Mouse (Mus musculus) retina, postnatal 7 days (tissue): Measurements from ENCODE around the gene Dhodh.

ENCODE experiments used
- DNase-seq: peaks from one replicate; pipeline ENCODE4 v3.0.0-alpha.2; 2012; ENCODE audit warnings: low read depth, low spot score

Dhodh gene

DNA sequence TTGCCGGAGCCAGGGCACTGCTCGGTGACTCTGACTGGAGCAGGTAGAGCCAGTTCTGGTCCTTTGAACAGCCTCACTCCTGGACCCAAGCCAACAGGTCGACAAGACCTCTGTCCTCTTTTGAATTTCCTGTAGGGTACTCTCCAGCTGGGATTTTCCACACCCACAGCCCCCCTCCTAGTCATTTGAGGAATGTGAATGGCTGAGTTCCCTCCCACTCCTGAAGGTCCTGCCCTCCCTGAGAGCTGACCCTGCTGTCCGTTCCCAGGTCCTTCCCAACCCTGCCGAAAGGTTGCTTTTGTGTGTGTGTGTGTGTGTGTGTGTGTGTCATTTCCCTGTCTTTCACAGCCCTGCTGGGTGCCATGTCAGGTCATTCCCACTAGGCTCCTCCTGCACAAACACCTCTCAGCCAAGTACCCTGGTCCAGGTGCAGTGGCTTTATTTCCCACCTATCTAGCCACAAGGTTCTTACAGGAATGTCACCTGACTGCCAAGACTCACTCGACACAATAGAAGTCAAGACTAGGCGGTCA is 21.4 kb downstream of the Dhodh start:
- no peak for DNase-seq

DNA sequence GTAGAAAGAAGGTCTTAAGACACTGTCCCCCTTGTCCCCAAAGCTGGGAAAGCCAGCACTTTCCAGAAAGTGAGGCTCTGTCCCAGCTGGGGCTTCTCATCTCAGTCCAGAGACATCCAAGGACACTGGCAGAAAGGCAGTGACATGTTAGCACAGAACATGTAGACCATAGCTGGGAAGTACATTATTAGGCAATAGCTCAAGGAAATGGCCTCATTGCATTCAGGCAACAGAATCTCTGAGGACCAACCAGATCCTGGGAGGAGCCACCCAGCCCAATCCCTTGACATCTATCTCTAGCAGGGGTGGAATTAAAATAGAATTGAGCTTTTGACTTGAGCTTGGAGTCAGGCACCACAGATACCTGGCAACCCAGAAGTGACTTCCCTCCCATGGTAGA is 22.8 kb downstream of the Dhodh start:
- no peak for DNase-seq

DNA sequence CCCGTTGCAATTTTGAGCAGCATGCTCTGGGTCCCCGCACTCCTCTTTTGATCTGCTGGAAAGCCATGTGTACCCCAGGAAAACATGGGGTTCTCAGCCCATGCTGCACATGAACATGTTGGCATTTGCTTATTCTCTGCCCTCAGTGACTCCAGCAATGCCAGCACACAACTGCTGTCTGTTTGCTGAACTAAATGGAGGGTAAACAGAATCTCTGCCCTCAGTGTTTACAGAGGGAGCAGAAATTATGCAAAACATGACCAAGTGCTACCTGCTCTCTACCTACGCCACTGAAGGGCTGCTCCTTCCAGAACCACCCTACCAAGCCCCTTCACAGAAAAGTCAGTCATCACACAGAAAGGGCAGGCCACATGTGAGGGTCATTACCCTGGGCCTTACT is 23.6 kb downstream of the Dhodh start:
- no peak for DNase-seq

- DNase-seq, result no peak
Observed at GRCm38 (mm10) chr8:109584293-109584692, 24.2 kb downstream of the Dhodh start.

- no peak for DNase-seq
Observed at GRCm38 (mm10) chr8:109578900-109579301, 29.6 kb downstream of the Dhodh start, which contains the start of gene Hp. Gene Hp (minus strand): TSS chr8:109579172.

GRCm38 (mm10) chr8:109576311-109576710 is 32.2 kb downstream of the Dhodh start:
- no peak for DNase-seq

- no peak for DNase-seq
Observed at GRCm38 (mm10) chr8:109571139-109571538, 37.3 kb downstream of the Dhodh start.

DNA sequence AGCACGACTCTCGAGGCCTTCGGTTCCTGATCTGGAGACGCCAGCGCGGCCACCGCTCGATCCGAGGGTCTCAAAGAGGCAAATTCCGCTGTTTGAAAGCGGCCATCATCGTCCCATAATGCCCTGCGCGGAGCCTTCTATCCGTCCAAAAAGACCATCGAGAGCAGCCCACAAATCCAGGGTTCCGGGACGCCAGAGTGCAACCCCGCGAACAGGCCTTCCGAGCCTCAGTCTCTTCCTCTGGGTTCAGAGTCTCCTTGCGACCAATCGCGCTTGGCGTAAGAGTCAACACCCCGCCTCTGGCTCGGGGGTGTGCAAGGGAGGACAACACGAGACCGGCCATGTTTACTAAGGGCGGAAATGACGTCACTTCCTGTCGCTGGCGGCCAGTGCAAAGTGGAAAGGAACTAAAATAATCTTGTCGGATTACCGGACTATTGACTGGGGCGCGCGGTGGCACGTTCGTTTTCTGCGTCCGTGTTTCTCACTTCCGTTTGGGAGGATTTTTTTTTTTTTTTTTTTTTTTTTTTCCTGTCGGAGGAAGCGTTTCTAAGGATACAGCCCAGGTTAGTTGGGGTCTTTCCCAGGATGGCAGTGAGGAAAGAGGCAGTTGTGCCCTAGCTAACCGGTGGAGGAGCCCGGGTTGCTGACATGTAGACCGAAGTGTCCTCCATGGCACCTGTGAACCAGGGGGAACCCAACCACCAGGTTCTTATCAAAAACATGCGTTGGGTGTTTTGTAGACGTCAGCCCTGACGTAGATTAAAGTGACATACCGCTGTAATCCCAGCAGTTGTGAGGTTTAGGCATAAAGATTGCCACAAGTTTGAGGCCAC is 42.8 kb downstream of the Dhodh start, which contains the start of the genes Dhx38 and Txnl4b:
Gene Dhx38, minus strand, starts transcription at position 364 of the 836 bp plus-strand sequence.
Gene Txnl4b, plus strand, starts transcription at position 395 of the 836 bp plus-strand sequence.
- DNase-seq, result peak; percentile 100

GRCm38 (mm10) chr8:109564766-109565165 is 43.7 kb downstream of the Dhodh start:
- DNase-seq, result no peak

DNA sequence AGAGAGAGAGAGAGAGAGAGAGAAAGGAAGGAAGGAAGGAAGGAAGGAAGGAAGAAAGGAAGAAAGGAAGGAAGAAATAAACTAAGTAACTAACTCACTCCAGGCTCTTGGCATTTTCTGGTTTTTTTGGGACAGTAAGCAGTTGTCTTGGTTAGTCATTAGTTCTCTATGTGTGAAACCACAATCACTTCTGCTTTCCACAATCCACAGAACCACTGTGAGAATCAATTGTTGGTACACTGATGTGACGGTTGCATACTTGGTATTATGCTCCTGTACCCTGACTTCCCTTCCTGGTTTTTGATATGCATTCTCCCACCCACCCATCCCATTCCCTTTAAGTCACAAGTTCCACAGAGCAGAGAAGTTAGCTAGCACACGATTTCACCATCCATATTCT is 44.6 kb downstream of the Dhodh start:
- no peak for DNase-seq

GRCm38 (mm10) chr8:109551663-109552062 is 56.8 kb downstream of the Dhodh start:
- DNase-seq, result no peak

GRCm38 (mm10) chr8:109544049-109544448 is 64.4 kb downstream of the Dhodh start:
- DNase-seq, result no peak

DNA sequence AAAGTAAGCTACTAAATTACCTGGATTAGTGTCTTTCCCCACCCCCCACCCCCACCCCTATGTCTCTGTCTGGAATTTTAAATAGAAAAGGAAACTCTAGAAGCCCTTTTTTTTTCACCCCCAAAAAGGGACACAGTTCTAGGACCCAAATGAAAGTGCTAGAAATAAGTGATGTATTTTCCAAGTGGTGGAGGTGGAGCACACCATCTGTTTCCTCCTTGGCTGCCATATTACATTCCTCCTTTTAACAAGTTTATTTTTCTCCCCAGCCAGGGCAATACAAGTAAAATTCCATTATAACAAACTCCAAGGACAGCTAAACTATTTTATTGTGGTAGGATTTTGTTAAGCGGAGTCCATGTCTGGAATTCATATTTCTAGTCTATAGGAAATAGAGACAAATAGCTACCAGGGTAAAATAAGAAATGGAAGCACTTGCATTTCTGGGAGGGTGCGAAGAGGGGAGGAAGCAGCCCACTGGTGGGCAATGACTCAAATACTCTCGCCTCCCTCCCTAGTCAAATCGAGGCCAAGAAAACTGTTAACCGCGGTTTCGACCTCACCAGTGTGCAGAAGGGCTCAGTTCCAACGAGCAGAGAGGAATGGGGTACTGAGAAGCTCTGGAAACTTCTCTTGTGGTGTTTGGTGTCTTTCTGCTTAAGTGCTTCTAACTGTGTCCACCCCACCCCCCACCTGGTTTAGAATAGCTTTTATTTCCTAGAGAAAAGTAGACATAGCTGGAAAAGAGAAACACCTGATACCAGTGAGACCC is 65.5 kb downstream of the Dhodh start:
- no peak for DNase-seq

GRCm38 (mm10) chr8:109542165-109542564 is 66.3 kb downstream of the Dhodh start:
- no peak for DNase-seq
